Mouse (Mus musculus): ENCODE measurements at regions not wholly inside any gene's neighbourhood (a gene's known extent, or its start where the extent isn't known, plus 50 kb on each side); places are given as distances from the start of the nearest gene placed in this dataset.

DNA sequence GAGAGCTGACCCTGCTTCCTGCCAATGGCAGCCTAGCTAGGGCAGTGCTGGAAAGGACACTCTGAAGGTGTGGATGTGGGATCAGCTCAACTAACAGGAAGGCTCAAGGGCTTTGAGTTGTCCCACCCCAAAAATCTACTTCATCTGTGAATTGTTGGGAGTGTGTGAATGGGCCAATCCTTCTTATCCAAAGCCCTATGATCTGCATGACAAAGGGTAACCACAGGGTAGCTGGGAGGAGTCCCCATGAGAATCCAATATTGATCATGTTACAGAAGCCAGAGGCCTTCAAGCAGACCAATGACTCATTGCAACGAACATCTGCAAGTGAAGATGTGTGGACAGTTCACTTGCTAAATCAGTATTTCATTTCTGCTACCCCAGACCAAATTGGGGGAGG, 51.1 kb upstream of the Adra1b start:
- DNase-seq = no peak

DNA sequence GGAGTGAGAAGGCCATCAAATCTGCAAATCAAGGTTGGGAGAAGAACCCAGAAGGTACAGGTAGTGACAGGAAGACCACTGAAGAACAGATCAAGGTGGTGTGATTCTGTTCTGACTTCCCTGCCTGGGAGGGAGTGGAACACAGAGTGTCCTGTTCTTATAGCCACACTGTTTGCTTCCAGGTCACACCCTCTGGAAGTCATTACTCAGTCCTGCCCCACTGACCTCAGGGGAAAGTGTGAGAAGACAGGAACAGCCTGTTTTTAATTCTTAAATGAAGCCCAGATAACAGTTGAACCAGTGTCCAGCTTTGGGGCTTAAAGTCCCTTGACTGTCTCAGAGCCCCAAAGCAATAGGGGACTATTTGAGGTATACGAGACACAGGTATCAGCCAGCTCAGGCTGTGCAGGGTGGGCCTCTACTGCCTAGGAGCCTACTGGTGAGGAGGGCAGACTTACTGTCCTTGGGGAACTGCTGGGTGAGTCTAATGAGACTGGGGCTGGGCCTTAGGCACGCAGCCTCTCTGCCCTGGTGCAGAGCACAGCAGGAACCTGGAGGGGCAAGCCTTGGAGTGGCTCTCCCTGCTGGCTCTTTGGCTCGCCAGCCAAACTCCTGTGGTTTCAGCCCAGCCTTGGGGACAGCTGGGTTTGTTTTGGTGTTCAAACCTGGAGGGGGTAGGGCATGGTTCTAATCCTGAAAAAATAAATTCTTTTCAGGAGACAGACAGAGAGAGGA, 57.4 kb upstream of the Adra1b start:
- DNase-seq = peak; percentile 26

DNA sequence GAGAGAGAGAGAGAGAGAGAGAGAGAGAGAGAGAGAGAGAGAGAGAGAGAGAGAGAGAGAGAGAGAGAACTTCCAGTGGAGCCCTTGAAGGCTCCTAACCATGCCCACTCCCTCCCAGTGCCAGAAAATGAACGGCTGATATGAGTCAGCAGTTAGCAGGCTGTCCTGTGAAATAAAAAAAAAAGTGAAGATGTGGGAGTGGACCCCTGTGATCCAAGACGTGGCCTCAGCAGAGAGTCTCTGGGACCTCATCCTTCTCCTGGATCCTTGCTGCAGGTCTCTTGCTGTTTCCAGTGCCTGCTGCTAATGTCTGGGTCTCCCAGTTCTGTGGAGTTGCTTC, 57.9 kb upstream of the Adra1b start:
- DNase-seq = no peak

DNA sequence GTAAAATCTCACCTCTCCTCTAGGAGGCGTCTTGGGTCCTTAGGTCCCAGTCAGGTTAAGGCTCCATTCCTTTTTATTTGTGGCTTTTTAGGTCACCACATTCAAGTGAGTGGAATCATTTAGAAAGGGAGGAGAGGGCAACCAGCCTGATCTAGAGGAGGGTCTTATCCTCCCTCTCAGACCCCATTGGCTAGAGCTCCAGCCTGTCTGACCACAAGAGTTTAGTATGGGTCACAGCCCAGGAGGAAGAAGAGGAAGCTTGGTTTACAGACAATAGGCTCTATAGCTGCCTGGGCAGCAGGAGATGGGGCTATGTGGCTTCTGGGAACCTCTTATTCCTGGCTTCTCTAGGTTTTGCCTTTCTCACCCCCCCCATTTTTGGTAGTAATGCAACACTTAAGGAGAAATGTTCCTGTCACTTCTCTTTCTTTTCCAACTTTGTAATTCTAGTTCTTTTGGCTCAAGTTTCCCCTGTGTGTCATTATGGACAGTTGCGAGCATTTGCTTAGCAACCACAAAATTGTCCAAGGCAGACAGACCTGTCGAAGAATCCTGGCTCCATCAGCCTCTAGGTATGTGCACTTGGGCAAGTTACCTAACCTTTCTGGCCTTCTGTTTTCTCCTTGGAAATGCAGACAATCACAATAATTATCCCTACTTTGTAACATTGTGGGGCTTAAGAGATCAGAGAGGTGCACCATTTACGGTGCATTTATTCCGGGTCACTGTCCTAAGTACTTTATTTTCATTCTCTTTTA, 59.5 kb upstream of the Adra1b start:
- no peak for DNase-seq

DNA sequence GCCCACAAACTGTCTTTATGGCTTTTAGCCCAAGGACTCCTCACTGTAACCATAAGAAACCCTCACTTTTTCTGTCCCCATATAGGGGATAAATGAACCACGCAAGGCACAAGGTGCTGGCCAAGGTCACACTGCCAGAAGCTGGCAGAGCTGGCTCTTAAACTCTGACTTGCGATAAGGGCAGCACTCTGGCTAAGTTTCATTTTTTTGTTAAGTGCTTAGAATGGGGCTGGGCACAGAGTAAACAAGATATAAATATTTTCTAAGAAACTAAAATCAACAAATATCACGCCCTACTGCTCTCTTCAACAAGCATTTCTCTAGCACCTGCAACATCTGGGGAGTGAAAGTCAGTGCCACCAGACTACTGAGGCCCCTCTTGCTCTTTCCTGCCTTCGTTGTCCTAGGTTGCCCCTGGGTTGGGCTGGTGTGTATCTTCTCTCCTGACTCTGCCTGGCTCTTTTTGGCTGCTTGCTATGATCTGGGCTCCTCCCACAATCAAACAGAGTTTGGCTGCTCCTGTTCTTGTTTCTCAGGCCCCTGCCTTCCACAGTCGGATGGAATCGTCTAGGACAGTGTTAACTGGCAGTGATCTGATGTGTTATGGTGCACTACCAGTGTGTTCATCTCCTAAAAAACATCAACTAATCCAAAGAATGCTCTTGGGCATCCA, 60.5 kb upstream of the Adra1b start:
- peak; percentile 28 for DNase-seq

DNA sequence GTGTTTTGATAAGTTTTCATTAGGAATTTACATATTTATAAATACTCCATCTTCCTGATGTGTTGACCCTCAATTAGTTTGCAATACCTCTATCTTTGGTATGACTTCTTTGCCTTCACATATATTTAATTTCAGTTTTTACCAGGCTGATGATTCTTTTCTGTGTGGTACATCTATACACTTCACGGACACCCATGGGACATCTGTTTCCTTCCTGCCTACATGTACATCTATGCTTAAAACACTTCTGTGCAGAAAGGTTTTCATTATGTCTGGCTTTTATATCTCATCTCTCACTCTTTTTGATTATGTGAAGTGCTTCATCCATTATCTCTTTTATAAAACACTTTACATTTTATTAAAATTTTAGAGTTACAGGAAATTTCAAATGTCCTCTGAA, 66.8 kb upstream of the Adra1b start:
- DNase-seq = no peak

DNA sequence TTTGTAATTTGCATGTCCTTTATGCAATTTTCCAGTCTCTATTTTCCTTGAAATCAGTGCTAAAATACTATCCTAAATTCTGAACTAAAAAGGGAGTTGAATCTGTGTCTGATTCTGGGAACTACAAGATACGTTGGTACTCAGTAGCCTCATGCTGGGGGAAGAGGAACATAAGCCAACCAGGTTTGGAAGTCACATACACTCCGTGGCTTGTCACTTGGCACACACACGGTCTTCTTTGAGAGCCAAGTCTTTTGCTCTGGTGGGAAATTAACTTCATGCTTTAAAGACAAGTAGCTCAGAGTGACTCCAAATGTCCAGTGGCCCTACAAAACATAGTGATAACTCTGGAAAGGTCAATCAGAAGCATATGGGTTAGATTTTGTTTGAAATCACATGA, 70.9 kb upstream of the Adra1b start:
- DNase-seq = no peak

DNA sequence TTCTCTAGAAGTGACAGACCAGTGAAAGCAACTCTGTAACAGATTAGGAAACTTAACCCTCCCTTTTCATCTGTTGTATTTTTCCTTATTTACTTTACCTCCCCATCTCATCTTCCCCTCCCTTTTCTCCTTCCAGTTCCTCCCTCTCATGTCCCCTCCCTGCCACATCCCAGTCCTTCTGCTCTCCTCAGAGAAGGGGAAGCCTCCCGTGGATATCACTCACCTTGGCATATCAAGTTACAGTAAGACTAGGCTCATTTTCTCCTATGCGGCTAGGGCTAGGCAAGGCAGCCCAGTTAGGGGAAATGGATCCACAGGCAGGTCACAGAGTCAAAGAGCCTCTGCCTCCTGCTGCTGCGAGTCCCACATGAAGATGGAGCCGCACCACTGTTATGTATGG, 75.0 kb upstream of the Adra1b start:
- no peak for DNase-seq

DNA sequence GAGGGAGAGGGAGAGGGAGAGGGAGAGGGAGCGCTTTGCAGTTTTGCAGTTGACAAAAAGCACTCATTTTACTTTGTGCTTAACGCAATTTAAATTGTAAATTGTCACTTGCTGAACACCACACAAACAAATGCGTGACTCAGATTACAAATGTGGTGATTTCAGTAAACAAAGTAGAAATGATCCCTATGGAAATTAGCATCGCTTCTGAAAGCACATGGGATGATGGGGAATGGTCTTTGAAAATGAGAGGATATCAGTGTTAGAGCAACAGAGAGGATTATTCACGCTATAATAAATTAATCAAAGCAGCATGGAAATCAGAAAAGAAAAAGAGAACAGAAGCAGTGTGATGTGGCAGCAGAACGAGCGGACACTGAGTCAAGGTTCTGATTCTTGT, 78.4 kb upstream of the Adra1b start:
- DNase-seq = no peak

DNA sequence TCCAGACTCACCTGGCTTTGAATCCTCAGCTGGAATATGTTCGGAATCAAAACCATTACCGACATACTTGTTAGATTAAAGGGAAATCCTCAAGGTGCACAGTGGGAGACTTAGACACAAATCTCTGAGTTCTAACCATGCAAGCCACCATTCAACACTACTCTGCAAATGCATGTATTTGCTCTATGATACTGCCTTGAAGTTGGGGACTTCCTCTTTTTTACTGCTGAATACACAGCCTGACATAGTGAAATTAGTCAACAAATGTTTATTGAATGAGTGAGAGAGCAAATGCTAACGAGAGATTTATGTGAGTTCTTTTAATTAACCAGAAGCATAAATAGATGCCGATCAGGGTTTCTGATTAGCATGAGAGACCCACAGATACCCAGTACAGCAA, 79.4 kb upstream of the Adra1b start:
- no peak for DNase-seq

DNA sequence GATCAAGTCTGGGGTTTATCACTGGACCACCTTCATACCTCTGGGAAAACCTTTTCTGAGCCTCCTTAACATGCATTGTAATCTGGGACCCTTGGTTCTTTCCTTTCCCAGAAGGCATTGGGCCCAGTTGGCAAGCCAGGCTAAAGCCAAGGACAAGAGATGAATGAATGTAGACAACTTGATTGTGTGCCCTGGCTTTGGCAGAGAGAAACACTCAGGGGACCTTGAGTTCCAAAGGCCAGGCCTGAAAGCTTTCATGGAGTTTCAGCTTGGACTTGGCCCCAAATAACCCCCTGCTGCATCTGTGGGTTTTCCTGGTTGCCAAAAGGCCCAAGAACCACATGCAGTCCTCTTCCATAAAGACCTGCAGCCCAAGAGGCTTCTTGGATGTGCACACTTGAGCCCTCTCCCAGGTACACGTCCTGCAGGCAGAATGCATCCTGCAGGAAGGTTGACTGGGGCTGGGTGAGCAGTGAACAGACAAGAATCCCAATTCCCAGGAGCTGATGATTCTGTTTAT, 89.0 kb upstream of the Adra1b start:
- DNase-seq = peak; percentile 70

DNA sequence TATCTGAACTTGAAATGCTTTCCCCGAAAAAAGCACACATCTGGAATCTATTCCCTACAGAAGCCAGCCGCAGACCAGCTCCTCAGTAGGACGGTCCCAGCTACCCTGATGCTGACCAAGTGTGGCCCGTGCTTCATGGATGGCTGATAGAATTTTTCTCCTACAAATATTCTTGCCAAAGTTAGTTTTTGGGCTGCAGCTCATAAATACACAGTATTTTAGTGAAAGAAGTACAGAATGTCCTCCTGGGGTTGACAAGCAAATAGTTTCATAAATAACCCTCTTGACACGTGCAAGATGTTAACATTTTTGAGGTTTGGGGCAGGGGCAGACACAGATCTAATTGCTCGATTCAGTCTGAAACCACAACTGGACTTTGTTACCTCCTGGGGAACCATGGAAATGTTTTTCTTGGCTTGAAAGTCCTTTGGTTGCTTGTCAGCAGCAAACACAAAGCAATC, 91.0 kb upstream of the Adra1b start:
- DNase-seq = no peak

DNA sequence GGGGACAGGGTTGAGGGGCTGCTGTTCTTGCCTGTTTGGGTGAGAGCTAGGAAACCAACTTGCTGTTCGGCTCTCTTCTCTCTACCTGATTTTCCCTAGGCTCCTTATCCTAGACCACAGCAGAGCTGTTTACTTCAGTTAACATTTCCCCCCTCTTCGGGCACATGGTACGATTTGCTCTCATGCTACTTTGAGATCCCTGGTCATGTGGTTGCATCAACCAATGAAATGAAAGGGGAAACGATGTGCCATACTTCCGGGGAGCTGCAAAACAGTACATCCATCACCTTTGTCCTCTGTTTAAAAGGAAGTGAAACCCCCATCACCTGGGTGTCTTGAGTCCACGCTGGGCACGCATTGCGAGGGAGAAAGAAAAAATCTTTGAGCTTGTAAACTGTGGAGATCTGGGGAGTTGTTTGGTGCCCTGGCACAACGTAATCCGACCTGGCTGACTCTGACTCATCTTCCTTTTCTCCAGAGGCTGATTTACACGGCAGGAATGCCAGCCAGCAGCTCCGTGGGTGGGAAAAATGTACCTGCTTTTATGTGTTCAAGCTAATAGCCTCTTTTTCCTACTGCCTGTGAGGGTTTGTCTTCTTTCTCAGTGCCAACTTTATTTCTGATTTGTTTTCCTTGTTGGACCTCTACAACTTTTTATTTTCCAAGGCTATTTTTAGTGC, 97.2 kb upstream of the Adra1b start:
- peak; percentile 9 for DNase-seq

DNA sequence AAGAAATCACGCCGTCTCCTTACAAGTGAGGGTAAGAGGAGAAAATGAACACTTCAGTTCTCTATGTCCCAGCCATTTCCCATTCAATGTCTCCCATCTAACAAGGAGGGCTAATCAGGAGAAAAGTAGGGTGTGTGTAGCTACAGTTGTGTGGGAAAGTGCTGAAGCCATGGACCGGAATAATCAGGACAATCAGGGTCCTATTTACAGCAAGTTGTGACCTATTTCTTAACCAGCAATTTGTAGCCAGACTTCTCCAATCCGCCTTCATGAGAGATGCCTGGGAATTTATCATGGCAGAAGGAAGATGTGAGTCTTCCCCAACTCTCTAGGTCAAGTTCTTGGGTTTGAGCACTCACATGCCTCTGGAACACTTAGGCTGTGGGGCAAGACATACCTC, 99.0 kb upstream of the Adra1b start:
- DNase-seq = no peak

DNA sequence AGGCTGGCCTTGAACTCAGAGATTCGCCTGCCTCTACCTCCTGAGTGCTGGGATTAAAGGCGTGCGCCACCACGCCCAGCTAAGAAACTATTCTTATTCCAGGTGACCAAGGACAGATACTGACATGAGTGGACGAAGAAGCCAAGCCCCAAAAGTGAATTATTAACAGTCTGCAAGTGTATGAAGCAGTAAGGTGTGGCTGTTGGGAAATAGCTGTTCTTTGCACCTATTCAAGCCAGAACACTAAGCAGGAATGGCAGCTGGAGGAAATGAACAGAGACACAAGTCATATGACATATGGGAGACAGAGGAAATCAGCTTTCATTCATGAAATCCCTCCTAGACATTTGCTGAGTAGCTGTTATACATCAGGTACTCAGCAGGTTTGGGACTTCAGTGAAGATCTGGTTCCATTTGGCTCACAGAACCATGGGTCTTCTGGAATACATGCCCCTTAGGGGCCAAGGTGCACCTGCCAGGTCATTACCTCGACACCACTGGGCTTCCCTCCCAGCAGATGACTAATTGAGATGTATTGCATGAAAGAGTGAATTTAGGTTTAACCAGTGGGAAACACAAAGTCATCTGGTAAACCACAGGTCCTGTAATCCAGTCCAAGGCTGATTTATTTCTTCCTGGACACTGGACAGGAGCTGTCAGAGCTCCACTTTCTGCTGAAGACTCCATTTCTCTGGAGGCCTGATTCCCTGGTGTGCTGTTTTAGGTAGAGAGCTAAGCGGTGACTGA, 101.0 kb upstream of the Adra1b start:
- no peak for DNase-seq

DNA sequence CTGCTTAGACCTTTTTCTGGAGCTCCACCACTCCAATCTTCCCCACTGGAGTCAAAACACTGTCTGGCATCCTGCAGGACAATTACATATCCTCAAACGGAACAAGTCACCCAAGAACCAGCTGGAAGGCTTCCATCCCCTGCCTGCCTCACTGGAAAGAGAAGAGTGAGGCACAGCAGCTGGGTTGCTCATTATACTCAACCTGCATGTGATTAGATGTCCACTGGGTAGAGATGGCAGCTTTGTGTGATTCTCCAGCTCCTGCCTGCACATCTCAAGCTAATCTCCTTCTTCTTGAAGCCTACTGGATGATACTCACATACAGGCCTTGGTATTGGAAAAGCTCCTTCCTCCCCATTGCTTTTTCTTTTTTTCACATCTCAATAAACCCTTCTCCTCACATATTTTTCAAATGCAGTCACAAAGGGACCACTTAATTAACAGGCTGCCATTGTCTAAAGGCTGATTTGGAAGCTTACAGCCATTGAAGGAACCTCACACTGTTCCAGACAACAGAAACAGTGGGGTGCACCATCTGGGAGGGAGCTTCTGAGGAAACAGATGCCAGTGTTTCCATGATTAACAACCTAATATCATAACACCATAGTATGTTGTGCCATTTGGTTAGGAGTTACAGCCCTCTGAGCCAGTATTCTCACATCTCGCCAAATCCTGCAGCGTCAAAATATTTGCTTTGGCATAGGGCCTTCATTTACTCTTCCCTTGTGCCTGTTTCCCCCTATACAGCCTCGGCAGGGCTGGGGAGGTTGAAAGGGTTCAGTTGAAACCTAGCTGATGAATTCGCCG, 101.9 kb upstream of the Adra1b start:
- peak; percentile 12 for DNase-seq

DNA sequence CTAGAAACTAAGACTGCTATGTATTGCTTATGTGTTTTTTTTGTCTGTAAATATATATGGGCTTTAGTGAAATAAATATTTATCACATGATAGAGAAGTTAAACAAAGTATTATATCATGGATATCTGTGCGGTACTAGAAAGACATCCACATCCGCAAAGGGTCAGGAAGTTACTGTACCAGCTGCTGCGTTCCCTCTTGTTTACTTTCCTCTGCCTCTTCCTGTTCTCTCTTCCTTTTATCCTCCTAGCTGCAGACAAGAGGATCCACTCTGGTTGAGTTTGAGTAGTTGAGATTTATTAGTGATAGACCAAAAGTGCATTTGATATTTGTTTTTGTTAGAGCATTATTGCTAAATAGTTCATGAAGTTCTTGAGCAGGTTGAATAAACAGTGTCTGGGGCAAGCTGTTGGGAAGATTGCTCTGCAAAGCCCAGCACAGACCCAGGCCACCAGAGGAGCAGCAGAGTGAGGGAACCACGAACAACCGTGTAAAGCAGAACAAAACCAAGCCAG, 106.6 kb upstream of the Adra1b start:
- no peak for DNase-seq

DNA sequence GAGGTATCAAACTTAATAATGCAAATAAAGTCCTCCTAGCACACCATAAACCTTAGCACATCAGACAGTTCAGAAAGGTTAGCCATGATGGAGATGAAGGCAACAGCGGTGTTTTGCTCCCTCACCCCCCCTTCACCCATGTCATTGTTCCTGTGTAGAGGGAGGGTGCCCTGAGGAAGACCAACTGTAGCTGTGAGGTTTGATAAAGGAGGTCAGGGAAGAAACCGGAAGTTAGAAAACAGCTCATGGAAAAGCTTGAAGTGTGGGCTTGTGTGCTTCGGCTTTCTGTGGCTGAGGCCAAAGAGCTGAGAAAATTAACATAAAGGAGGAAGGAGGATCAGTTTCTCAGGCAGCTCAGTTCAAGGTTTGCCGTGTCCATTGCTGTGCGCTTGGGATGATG, 111.3 kb upstream of the Adra1b start:
- no peak for DNase-seq

DNA sequence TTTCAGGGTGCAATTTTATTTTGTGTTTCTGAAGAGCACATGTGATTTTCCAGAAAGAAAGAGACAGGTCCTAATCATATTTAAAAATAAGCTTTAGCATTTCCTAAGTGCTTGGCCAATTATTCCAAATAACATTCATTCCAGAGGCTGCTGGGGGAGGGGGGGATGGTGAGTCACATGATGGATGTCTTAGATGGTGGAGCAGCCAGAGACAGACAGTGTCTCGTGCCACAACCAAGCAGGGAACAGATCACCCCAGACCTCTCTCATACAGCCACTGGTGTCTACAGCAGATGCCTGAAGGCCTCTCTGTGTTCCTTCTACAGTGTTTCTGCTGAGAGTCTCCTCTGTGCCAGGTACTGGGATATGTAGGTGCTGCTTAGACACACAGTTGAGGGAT, 112.8 kb upstream of the Adra1b start:
- peak; percentile 27 for DNase-seq

DNA sequence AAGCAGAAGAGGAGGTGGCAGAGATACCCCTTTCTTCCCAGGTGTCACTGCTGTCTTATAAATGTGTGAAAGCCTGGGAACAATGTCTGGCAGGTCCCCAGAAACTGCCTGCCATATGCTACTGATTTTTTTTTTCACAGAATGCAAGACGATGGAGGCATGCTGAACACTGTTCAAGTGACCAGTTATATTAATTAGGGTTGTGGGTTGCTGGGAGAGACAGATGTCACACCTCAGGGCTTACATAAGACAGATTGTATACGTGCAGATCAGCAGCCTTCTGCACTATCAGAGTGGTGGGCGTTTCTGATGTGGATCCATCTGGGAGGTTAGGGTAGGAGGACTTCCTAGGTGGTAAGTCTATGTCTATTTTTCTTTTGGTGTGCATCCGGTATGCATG, 120.6 kb upstream of the Adra1b start:
- no peak for DNase-seq

DNA sequence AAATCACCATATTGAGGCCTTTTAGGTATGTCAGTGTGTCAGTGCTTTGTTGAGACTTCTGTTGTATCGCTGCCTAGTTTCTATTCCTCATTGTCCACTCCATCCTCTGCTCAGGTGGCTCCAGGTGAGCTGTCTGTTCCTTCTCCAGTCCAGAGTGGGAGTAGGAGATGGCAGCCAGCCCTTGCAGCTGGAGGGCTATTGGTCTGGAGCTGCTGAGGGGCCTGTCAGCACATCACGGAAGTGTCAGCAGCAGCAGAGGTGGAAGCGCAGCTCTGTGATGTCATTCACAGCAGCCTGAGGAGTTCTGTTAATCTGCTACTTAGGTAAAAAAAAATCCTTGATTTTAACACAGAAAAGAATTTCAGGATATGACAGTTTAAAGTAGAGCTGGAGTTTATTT, 126.0 kb upstream of the Adra1b start:
- no peak for DNase-seq
